Mouse (Mus musculus): ENCODE measurements around the gene Abcg8. TPM values are rescaled to one million over a fixed set of nuclear protein-coding genes. Genes with fewer than 3 reads are reported as not detected.

Gene Abcg8
- polyA plus RNA-seq, 1 experiment from 2014 or later = not detected

DNA sequence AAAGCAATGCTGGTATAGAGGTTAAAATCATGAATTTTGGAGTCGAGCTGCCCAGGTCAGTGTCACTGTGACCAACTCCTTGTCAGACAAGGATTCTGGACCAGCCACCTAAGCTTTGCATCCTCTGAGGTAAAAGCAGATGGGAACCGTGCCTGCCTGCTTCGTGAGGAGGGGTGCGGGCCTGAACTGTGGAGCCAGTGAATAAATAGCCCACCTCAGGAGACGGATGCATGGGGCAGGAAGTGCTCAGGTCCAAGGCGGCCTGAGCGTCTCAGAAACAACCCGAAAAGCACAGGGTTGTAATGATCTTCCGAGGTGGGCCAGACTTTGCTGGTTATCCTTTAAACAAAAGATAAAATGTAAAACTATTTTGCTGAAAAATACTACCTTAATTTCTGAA is 31.0 kb upstream of the Abcg8 start:
- no peaks in the 10 kb centered on the region for H3K9me3 ChIP-seq
- no peaks in the 10 kb centered on the region for H3K36me3 ChIP-seq
- WGBS = 36% methylated on average over 9 of the region's 9 CpGs
- no peak overlapping the region for H3K27ac ChIP-seq
- no peak overlapping the region for H3K4me2 ChIP-seq
- H3K4me1 ChIP-seq = peaks cover 4% of the 10 kb centered on the region; the same call in 1 of the 2 replicates
- ATAC-seq (ENCODE audit: borderline replicate concordance, extremely low read depth, low FRiP score, low TSS enrichment) = no peak
- no peak overlapping the region for H3K4me3 ChIP-seq
- no peaks in the 10 kb centered on the region for H3K27me3 ChIP-seq
- no peak overlapping the region for H3K9ac ChIP-seq

DNA sequence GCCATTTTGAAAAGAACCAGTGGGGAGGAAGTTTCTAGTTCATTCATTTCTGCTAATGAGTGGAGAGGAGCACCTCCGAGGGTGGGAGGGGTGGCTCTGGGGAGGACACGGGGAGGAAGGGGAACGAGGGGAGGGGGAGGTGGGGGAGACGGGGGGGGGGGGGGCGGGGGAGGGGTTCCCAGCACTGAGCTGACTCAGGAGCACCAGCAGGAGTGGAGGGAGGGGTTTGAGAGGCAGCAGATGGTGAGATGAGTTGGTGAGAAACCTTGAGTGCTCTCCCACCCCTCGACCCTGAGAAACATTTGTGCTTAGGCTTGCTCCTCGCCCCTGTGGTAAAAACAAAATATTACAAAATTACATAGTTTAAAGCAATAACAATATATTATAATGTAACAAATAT is 30.2 kb upstream of the Abcg8 start:
- Histone ChIP-seq H3K27me3 (no peaks in the 10 kb centered on the region), H3K4me3 (no peak overlapping the region), H3K4me1 (peaks cover 6% of the 10 kb centered on the region; the same call in 1 of the 2 replicates), H3K9me3 (no peaks in the 10 kb centered on the region), H3K27ac (no peak overlapping the region), H3K9ac (no peak overlapping the region), H3K36me3 (no peaks in the 10 kb centered on the region), H3K4me2 (no peak overlapping the region)
- 15% methylated on average over 4 of the region's 7 CpGs for WGBS
- ATAC-seq (ENCODE audit: borderline replicate concordance, extremely low read depth, low FRiP score, low TSS enrichment) = no peak

DNA sequence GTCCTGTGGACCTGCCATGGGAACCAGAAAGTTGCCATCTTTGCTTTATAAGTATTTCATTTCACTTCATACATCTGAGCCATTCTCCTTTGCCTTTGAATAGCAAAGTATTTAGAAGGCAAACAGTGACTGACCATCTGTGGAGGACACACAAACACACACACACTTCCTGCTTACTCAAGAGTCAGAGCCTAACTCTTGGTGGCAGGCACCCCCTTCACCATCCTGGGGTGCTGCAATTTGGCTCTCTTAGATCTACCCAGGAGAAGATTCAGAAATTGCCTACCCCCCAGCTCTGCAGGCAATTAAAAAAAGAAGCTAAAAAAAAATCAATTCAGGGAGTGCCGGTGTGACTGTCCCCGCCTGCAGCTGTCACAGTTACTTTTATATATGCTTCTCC is 29.6 kb upstream of the Abcg8 start:
- no peaks in the 10 kb centered on the region for H3K9me3 ChIP-seq
- 64% methylated on average over 2 of the region's 2 CpGs for WGBS
- no peak overlapping the region for H3K4me2 ChIP-seq
- no peaks in the 10 kb centered on the region for H3K36me3 ChIP-seq
- H3K27me3 ChIP-seq = no peaks in the 10 kb centered on the region
- no peak for ATAC-seq (ENCODE audit: borderline replicate concordance, extremely low read depth, low FRiP score, low TSS enrichment)
- H3K4me1 ChIP-seq = peaks cover 6% of the 10 kb centered on the region; the same call in 1 of the 2 replicates
- H3K27ac ChIP-seq = no peak overlapping the region
- no peak overlapping the region for H3K4me3 ChIP-seq
- H3K9ac ChIP-seq = no peak overlapping the region

- Histone ChIP-seq H3K27me3 (no peaks in the 10 kb centered on the region), H3K27ac (no peak overlapping the region), H3K36me3 (no peaks in the 10 kb centered on the region), H3K4me1 (peaks cover 6% of the 10 kb centered on the region; the same call in 1 of the 2 replicates), H3K9me3 (no peaks in the 10 kb centered on the region), H3K4me2 (no peak overlapping the region), H3K4me3 (no peak overlapping the region), H3K9ac (no peak overlapping the region)
- no peak for ATAC-seq (ENCODE audit: borderline replicate concordance, extremely low read depth, low FRiP score, low TSS enrichment)
- 93% methylated on average over 4 of the region's 4 CpGs for WGBS
Measured at GRCm38 (mm10) chr17:84647630-84648029, 28.5 kb upstream of the Abcg8 start.

DNA sequence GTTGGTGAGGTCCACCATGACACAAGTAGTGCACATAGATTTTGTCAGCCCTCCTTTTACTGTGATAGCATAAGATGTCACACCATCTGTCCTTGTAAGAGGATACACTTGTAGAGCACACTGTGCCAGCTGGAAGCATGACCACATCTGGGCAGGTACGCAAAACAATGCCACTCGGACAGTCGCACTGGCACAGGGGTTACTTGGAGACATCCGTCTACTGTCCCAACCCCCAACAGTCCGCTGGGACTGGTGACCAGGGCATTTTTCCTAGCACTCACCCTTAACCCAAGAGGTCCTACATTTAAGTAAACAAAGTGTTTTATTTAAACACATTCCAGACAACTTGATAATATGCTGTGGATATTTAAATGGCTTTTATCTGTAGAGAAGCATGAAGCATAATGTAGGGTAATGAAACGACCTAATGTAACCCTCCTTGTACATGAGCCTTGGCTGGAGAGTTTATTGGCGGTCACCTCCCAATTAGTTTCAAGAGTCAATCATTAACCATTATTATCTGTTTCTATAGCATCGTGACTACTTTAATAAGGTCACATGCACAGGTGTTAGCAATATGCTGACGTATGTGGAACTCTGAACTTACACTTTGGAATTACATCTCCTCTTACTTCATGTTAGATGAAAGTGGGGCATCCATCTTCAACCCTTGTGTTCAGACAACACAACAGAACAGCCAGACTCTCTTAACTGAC is 25.6 kb upstream of the Abcg8 start:
- H3K9me3 ChIP-seq = no peaks in the 10 kb centered on the region
- peak; percentile 42; the same call in 1 of the 2 replicates for ATAC-seq (ENCODE audit: borderline replicate concordance, extremely low read depth, low FRiP score, low TSS enrichment)
- no peak overlapping the region for H3K4me2 ChIP-seq
- no peak overlapping the region for H3K27ac ChIP-seq
- no peaks in the 10 kb centered on the region for H3K36me3 ChIP-seq
- H3K4me3 ChIP-seq = no peak overlapping the region
- no peak overlapping the region for H3K9ac ChIP-seq
- peaks cover 6% of the 10 kb centered on the region; the same call in 1 of the 2 replicates for H3K4me1 ChIP-seq
- H3K27me3 ChIP-seq = no peaks in the 10 kb centered on the region
- WGBS = 71% methylated on average over 9 of the region's 9 CpGs

GRCm38 (mm10) chr17:84653544-84653943 is 22.6 kb upstream of the Abcg8 start:
- H3K9ac ChIP-seq = no peak overlapping the region
- H3K9me3 ChIP-seq = no peaks in the 10 kb centered on the region
- ATAC-seq (ENCODE audit: borderline replicate concordance, extremely low read depth, low FRiP score, low TSS enrichment) = no peak
- 88% methylated on average over 9 of the region's 9 CpGs for WGBS
- peaks cover 17% of the 10 kb centered on the region for H3K4me1 ChIP-seq
- no peaks in the 10 kb centered on the region for H3K27me3 ChIP-seq
- H3K4me3 ChIP-seq = no peak overlapping the region
- no peak overlapping the region for H3K27ac ChIP-seq
- H3K4me2 ChIP-seq = no peak overlapping the region
- H3K36me3 ChIP-seq = no peaks in the 10 kb centered on the region

- peaks cover 10% of the 10 kb centered on the region for H3K4me1 ChIP-seq
- ATAC-seq (ENCODE audit: borderline replicate concordance, extremely low read depth, low FRiP score, low TSS enrichment) = no peak
- H3K27ac ChIP-seq = no peak overlapping the region
- 59% methylated on average over 5 of the region's 5 CpGs for WGBS
- no peak overlapping the region for H3K9ac ChIP-seq
- no peak overlapping the region for H3K4me3 ChIP-seq
- no peaks in the 10 kb centered on the region for H3K9me3 ChIP-seq
- no peaks in the 10 kb centered on the region for H3K27me3 ChIP-seq
- H3K4me2 ChIP-seq = no peak overlapping the region
- no peaks in the 10 kb centered on the region for H3K36me3 ChIP-seq
Measured at GRCm38 (mm10) chr17:84656205-84656604, 19.9 kb upstream of the Abcg8 start.

GRCm38 (mm10) chr17:84656653-84657421 is 19.3 kb upstream of the Abcg8 start:
- H3K9ac ChIP-seq = no peak overlapping the region
- 53% methylated on average over 19 of the region's 19 CpGs for WGBS
- no peaks in the 10 kb centered on the region for H3K27me3 ChIP-seq
- H3K36me3 ChIP-seq = no peaks in the 10 kb centered on the region
- no peak overlapping the region for H3K4me2 ChIP-seq
- H3K4me3 ChIP-seq = no peak overlapping the region
- H3K9me3 ChIP-seq = no peaks in the 10 kb centered on the region
- no peak overlapping the region for H3K27ac ChIP-seq
- no peak for ATAC-seq (ENCODE audit: borderline replicate concordance, extremely low read depth, low FRiP score, low TSS enrichment)
- peaks cover 10% of the 10 kb centered on the region for H3K4me1 ChIP-seq

DNA sequence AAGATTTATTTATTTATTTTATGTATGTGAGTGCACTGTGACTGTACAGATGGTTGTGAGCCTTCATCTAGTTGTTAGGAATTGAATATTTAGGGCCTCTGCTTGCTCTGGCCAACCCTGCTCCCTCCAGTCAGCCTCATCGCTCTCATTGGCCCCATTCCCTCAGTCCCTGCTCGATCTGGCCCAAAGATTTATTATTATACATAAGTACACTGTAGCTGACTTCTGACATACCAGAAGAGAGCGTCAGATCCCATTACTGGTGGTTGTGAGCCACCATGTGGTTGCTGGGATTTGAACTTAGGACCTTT is 18.7 kb upstream of the Abcg8 start:
- H3K4me2 ChIP-seq = no peak overlapping the region
- H3K36me3 ChIP-seq = no peaks in the 10 kb centered on the region
- H3K9ac ChIP-seq = no peak overlapping the region
- H3K27ac ChIP-seq = no peak overlapping the region
- H3K9me3 ChIP-seq = no peaks in the 10 kb centered on the region
- no peak for ATAC-seq (ENCODE audit: borderline replicate concordance, extremely low read depth, low FRiP score, low TSS enrichment)
- H3K27me3 ChIP-seq = no peaks in the 10 kb centered on the region
- peaks cover 10% of the 10 kb centered on the region for H3K4me1 ChIP-seq
- WGBS = 49% methylated on average over 3 of the region's 3 CpGs
- no peak overlapping the region for H3K4me3 ChIP-seq

- WGBS = 56% methylated on average over 7 of the region's 7 CpGs
- Histone ChIP-seq H3K4me2 (no peak overlapping the region), H3K27ac (no peak overlapping the region), H3K4me1 (peaks cover 10% of the 10 kb centered on the region), H3K36me3 (no peaks in the 10 kb centered on the region), H3K4me3 (no peak overlapping the region), H3K9me3 (no peaks in the 10 kb centered on the region), H3K27me3 (no peaks in the 10 kb centered on the region), H3K9ac (no peak overlapping the region)
- 0 out of 2 replicates have a peak, but pooled peaks have one; percentile 39 for ATAC-seq (ENCODE audit: borderline replicate concordance, extremely low read depth, low FRiP score, low TSS enrichment)
Measured at GRCm38 (mm10) chr17:84657782-84658181, 18.3 kb upstream of the Abcg8 start.

GRCm38 (mm10) chr17:84658195-84658594 is 17.9 kb upstream of the Abcg8 start:
- ATAC-seq (ENCODE audit: borderline replicate concordance, extremely low read depth, low FRiP score, low TSS enrichment) = no peak

GRCm38 (mm10) chr17:84658951-84659350 is 17.2 kb upstream of the Abcg8 start:
- Histone ChIP-seq H3K27me3 (no peaks in the 10 kb centered on the region), H3K36me3 (no peaks in the 10 kb centered on the region), H3K9ac (no peak overlapping the region), H3K27ac (no peak overlapping the region), H3K4me3 (no peak overlapping the region), H3K9me3 (no peaks in the 10 kb centered on the region), H3K4me2 (no peak overlapping the region), H3K4me1 (peaks cover 10% of the 10 kb centered on the region)
- no peak for ATAC-seq (ENCODE audit: borderline replicate concordance, extremely low read depth, low FRiP score, low TSS enrichment)
- WGBS = 76% methylated on average over 8 of the region's 8 CpGs

More at GRCm38 (mm10) chr17:84658195-84658594, 17.9 kb upstream of the Abcg8 start:
- no peak overlapping the region for H3K4me3 ChIP-seq
- H3K27ac ChIP-seq = no peak overlapping the region
- no peak overlapping the region for H3K4me2 ChIP-seq
- no peaks in the 10 kb centered on the region for H3K9me3 ChIP-seq
- no peaks in the 10 kb centered on the region for H3K27me3 ChIP-seq
- H3K36me3 ChIP-seq = no peaks in the 10 kb centered on the region
- no peak overlapping the region for H3K9ac ChIP-seq
- WGBS = 35% methylated on average over 5 of the region's 5 CpGs
- peaks cover 10% of the 10 kb centered on the region for H3K4me1 ChIP-seq

All from lung, embryonic 15.5 days (tissue).